In genomic region chr10:43832868-43833267, GRCm38 (mm10) we compare ENCODE assay signal across 13 mouse cellular contexts.
DNase-seq lines count a peak whose midpoint lies in the region; TF ChIP-seq lines count a peak whose summit lies in the region.
"Had no signal": no experiment of that assay in that cellular context is flagged by ENCODE, and none has a peak within 500 bp of the region (broad histone marks: within the 10 kb centered on the region; RNA-seq: fewer than 3 reads in every experiment).

No protein-coding gene starts in this region.

- WGBS in cerebellum, adult 2 months = 23% methylated on average over 5 of the region's 5 CpGs

- peak; percentile 30 to 34 for DNase-seq in cerebellum, postnatal 10 days
- DNase-seq in cerebellum, adult 9-11 months = no peak
- peak; percentile 38 for DNase-seq in kidney, postnatal 10 days
- DNase-seq in kidney, postnatal 25 days = no peak
- peak; percentile 30 for DNase-seq in right cerebral cortex, postnatal 10 days (ENCODE audit: low spot score in 2 of 2)
- DNase-seq in right cerebral cortex, postnatal 14 days = no peak
- peak; percentile 25 for DNase-seq in thymus, postnatal 25 days
- DNase-seq in cerebellum, adult 2 months = no peak
- DNase-seq: adrenal gland, postnatal 25 days; cerebellum, adult 11-12 months; liver, embryonic 13.5 days; spleen, adult 18-20 months had no signal

- no peak overlapping the region for H3K27ac ChIP-seq in cerebellum, adult 2 months (ENCODE audit: insufficient read depth, low read length)
- H3K27ac ChIP-seq: left cerebral cortex, adult 2 months; liver, embryonic 13.5 days had no signal

- H3K4me3 ChIP-seq in cerebellum, adult 2 months (replicated peaks; ENCODE audit: insufficient read depth, low read depth, low read length) = no peak overlapping the region
- H3K4me3 ChIP-seq: left cerebral cortex, adult 2 months; liver, embryonic 13.5 days had no signal

- no peaks in the 10 kb centered on the region for H3K4me1 ChIP-seq in cerebellum, adult 2 months (ENCODE audit: control insufficient read depth, insufficient read depth, low read length)

- no peak for TF ChIP-seq CTCF in cerebellum, adult 2 months (IDR thresholded peaks at IDR 0.05; ENCODE audit: borderline replicate concordance, insufficient read depth, low read depth, low read length)

- H3K27me3 ChIP-seq in cerebellum, adult 2 months (ENCODE audit: control insufficient read depth, insufficient read depth, low read length) = no peaks in the 10 kb centered on the region
- H3K27me3 ChIP-seq: liver, embryonic 13.5 days had no signal

- no peak for TF ChIP-seq POLR2A in cerebellum, adult 2 months (IDR thresholded peaks at IDR 0.05; ENCODE audit: borderline replicate concordance, insufficient read depth, low read length)

Comparison
In these comparisons a context has a peak if more than half of its experiments do, and no peak if none do; other contexts are left out.
1. DNase-seq: peak in cerebellum, postnatal 10 days (2 of 2), kidney, postnatal 10 days (single experiment), right cerebral cortex, postnatal 10 days (2 of 2) and thymus, postnatal 25 days (single experiment); none in cerebellum, adult 9-11 months (single experiment), kidney, postnatal 25 days (0 of 2), right cerebral cortex, postnatal 14 days (single experiment) and cerebellum, adult 2 months (0 of 2).